Mouse (Mus musculus) forebrain, postnatal 0 days (tissue): Measurements from ENCODE around the gene Mapk8ip2. TPM values are rescaled to one million over a fixed set of nuclear protein-coding genes. Genes with fewer than 3 reads are reported as not detected.

Experiments
- ATAC-seq: fragments of 200-750 bp; cut with Nextera tagmentation; 2 replicates; pipeline ENCODE4 v1.8.0; 2017; ENCODE audit warnings: mild to moderate bottlenecking, moderate library complexity
- DNase-seq: peaks from one replicate; pipeline ENCODE4 v3.0.0-alpha.2; 2015
- H3K27ac ChIP-seq: fragments of 300-500 bp; sonication (generic); 2 replicates; pipeline ENCODE4 v1.5.1; 2014; ENCODE audit warnings: low read depth, mild to moderate bottlenecking, antibody characterized with exemption, low read length, moderate library complexity, mixed read lengths
- H3K27me3 ChIP-seq: fragments of 300-500 bp; sonication (generic); 2 replicates; pipeline ENCODE4 v1.6.1; 2014; ENCODE audit warnings: mild to moderate bottlenecking, low read length, mixed read lengths; ENCODE audit not compliant: insufficient read depth
- H3K36me3 ChIP-seq: fragments of 300-500 bp; sonication (generic); 2 replicates; pipeline ENCODE4 v1.6.1; 2014; ENCODE audit warnings: mild to moderate bottlenecking, moderate library complexity; ENCODE audit not compliant: insufficient read depth
- H3K4me1 ChIP-seq: fragments of 300-500 bp; sonication (generic); 2 replicates; pipeline ENCODE4 v1.6.1; 2014; ENCODE audit warnings: antibody characterized with exemption; ENCODE audit not compliant: insufficient read depth
- H3K4me2 ChIP-seq: fragments of 300-500 bp; sonication (generic); 2 replicates; pipeline ENCODE4 v1.6.1; 2014; ENCODE audit warnings: low read depth, mild to moderate bottlenecking, moderate library complexity
- H3K4me3 ChIP-seq: fragments of 300-500 bp; sonication (generic); 2 replicates; pipeline ENCODE4 v1.5.1; 2014; ENCODE audit warnings: low read depth, low read length, mixed read lengths
- H3K9ac ChIP-seq: fragments of 300-500 bp; sonication (generic); 2 replicates; pipeline ENCODE4 v1.6.1; 2014; ENCODE audit warnings: mild to moderate bottlenecking
- H3K9me3 ChIP-seq: fragments of 300-500 bp; sonication (generic); 2 replicates; pipeline ENCODE4 v1.6.1; 2016; ENCODE audit warnings: low read length
- CTCF ChIP-seq: sonication (generic); IDR thresholded peaks from 2 replicates; pipeline ENCODE4 v1.5.1; 2016; ENCODE audit warnings: antibody characterized with exemption, control low read depth, low read depth
- WGBS: fragments of 180-500 bp; shearing (Covaris S2); extraction: QIAGEN DNeasy Blood & Tissue Kit; methylation state at CpG from one replicate; pipeline ENCODE4 v1.1.7; 2014; 5-methylcytosine and 5-hydroxymethylcytosine counted together
- polyA plus RNA-seq: library from polyadenylated mRNA; unstranded; fragments of >200 nt; fragmentation: Nextera tagmentation; extraction: Ambion mirVana; gene quantifications from 2 replicates; pipeline ENCODE4 v1.2.1, GENCODE M21; 2015
- total RNA-seq: library from RNA; depleted of rRNA; stranded (reverse); fragments of >200 nt; gene quantifications from 2 replicates; pipeline ENCODE4 v1.2.3, GENCODE M21; 2014

Mapk8ip2 gene
- total and polyA plus RNA-seq, 2 experiments from 2014 or later = 70.9 to 95.8 TPM

- peaks cover 6% of the 10 kb centered on the region; the same call in 1 of the 2 replicates for H3K4me1 ChIP-seq
- H3K27me3 ChIP-seq = no peaks in the 10 kb centered on the region
- no peak overlapping the region for H3K27ac ChIP-seq
- DNase-seq = no peak
- H3K9me3 ChIP-seq = no peaks in the 10 kb centered on the region
- 0 out of 2 replicates have a peak overlapping the region, but pooled peaks have one; percentile 60 for H3K4me3 ChIP-seq
- no peak for TF ChIP-seq CTCF
- H3K36me3 ChIP-seq = peaks cover 6% of the 10 kb centered on the region; the same call in 1 of the 2 replicates
- H3K4me2 ChIP-seq = peak overlapping the region; percentile 85; the same call in 1 of the 2 replicates
- no peak for ATAC-seq
- 87% methylated on average over 19 of the region's 19 CpGs for whole genome bisulfite sequencing
- no peak overlapping the region for H3K9ac ChIP-seq
Measured at GRCm38 (mm10) chr15:89474596-89475292, 21.0 kb downstream of the Mapk8ip2 start.

- Histone ChIP-seq H3K9me3 (no peaks in the 10 kb centered on the region), H3K4me2 (peak overlapping the region; percentile 85), H3K27ac (no peak overlapping the region), H3K9ac (peak overlapping the region; percentile 67), H3K4me1 (peaks cover 6% of the 10 kb centered on the region; the same call in 1 of the 2 replicates), H3K27me3 (no peaks in the 10 kb centered on the region), H3K36me3 (peaks cover 6% of the 10 kb centered on the region; the same call in 1 of the 2 replicates), H3K4me3 (peak overlapping the region; percentile 60)
- no peak for ATAC-seq
- DNase-seq = no peak
- no peak for TF ChIP-seq CTCF
- 92% methylated on average over 7 of the region's 7 CpGs for WGBS
Measured at GRCm38 (mm10) chr15:89475293-89475600, 21.5 kb downstream of the Mapk8ip2 start.

GRCm38 (mm10) chr15:89475611-89476474 lies 22.1 kb downstream of the Mapk8ip2 start:
- ATAC-seq = peak; percentile 98

GRCm38 (mm10) chr15:89476475-89476815 lies 22.7 kb downstream of the Mapk8ip2 start:
- Histone ChIP-seq H3K36me3 (peaks cover 6% of the 10 kb centered on the region; the same call in 1 of the 2 replicates), H3K27ac (peak overlapping the region; percentile 88), H3K9me3 (no peaks in the 10 kb centered on the region), H3K27me3 (no peaks in the 10 kb centered on the region), H3K4me3 (peak overlapping the region; percentile 60), H3K4me1 (peaks cover 6% of the 10 kb centered on the region; the same call in 1 of the 2 replicates), H3K4me2 (peak overlapping the region; percentile 85), H3K9ac (peak overlapping the region; percentile 67)
- TF ChIP-seq CTCF = no peak
- 3% methylated on average over 5 of the region's 5 CpGs for WGBS
- DNase-seq (no peak), ATAC-seq (peak; percentile 70; the same call in 1 of the 2 replicates)

More at GRCm38 (mm10) chr15:89475611-89476474, 22.1 kb downstream of the Mapk8ip2 start:
- Histone ChIP-seq H3K27me3 (no peaks in the 10 kb centered on the region), H3K27ac (peak overlapping the region; percentile 88), H3K4me2 (peak overlapping the region; percentile 85), H3K9me3 (no peaks in the 10 kb centered on the region), H3K36me3 (peaks cover 6% of the 10 kb centered on the region; the same call in 1 of the 2 replicates), H3K4me1 (peaks cover 6% of the 10 kb centered on the region; the same call in 1 of the 2 replicates), H3K4me3 (peak overlapping the region; percentile 60), H3K9ac (peak overlapping the region; percentile 67)
- 8% methylated on average over 44 of the region's 44 CpGs for WGBS
- no peak for TF ChIP-seq CTCF
- peak; percentile 92 for DNase-seq

- ATAC-seq = no peak
- Histone ChIP-seq H3K4me3 (peak within 1 kb of the TSS; percentile 60), H3K27ac (peak within 1 kb of the TSS; percentile 88), H3K27me3 (no peaks in the 10 kb centered on the region), H3K4me2 (peak within 1 kb of the TSS; percentile 85), H3K9me3 (no peaks in the 10 kb centered on the region), H3K4me1 (peaks cover 6% of the 10 kb centered on the region; the same call in 1 of the 2 replicates), H3K36me3 (peaks cover 6% of the 10 kb centered on the region; the same call in 1 of the 2 replicates), H3K9ac (peak within 1 kb of the TSS; percentile 67)
- 36% methylated on average over 9 of the region's 9 CpGs for WGBS
- no peak for TF ChIP-seq CTCF
- DNase-seq = no peak
Measured at GRCm38 (mm10) chr15:89477091-89477491, 23.4 kb downstream of the Mapk8ip2 start, which contains the start of gene Arsa. Gene Arsa (minus strand): TSS chr15:89477425.

- no peaks in the 10 kb centered on the region for H3K9me3 ChIP-seq
- TF ChIP-seq CTCF = no peak
- no peak overlapping the region for H3K27ac ChIP-seq
- H3K4me3 ChIP-seq = no peak overlapping the region
- no peak for ATAC-seq
- DNase-seq = no peak
- peaks cover 6% of the 10 kb centered on the region; the same call in 1 of the 2 replicates for H3K36me3 ChIP-seq
- H3K4me2 ChIP-seq = no peak overlapping the region
- H3K9ac ChIP-seq = no peak overlapping the region
- H3K27me3 ChIP-seq = no peaks in the 10 kb centered on the region
- 42% methylated on average over 8 of the region's 8 CpGs for WGBS
- peaks cover 6% of the 10 kb centered on the region; the same call in 1 of the 2 replicates for H3K4me1 ChIP-seq
Measured at GRCm38 (mm10) chr15:89477806-89478205, 24.1 kb downstream of the Mapk8ip2 start.
